Mouse (Mus musculus) thymus, postnatal 36 days (tissue): ENCODE measurements around the gene Grm3.

ENCODE experiments used
- DNase-seq, 2 experiments: peaks; one replicate each; pipeline ENCODE4 v3.0.0; 2022; ENCODE audit warnings: mixed read lengths in 2 of 2

Gene Grm3

DNA sequence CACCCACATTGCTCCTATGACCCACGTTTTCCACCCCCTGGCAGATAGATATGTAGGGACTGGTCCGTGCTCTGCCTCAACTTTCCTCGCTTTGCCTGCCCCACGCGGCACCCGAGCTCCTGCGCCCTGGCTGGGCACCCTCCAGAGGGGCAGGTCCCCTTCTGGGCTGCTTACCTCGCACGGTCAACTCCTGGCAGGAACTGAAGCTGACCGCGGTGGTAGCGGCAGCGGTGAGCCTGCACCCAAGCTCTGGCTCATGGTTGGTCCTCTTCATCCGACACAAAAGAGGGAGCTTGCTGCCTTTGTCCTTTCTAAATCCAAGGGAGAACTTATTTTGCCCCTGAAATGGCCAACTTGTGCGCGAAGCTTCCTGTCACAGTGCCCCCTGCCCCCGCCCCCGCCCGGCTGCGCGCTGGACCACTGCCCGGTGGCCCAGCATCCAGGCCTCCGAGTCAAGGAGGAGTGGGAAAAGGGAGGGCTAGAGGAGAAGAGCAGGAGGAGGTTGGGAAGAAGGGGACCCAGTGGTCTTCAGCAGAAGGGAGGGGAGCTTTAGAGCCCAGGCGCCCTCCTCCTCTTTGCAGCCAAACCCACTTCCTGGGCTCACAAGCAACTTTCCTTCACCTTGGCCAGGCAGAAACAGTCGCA lies at the start of gene Grm3:
TSS of gene Grm3 (minus strand) at position 215 of the 645 bp plus-strand sequence.
- DNase-seq: no peak

DNA sequence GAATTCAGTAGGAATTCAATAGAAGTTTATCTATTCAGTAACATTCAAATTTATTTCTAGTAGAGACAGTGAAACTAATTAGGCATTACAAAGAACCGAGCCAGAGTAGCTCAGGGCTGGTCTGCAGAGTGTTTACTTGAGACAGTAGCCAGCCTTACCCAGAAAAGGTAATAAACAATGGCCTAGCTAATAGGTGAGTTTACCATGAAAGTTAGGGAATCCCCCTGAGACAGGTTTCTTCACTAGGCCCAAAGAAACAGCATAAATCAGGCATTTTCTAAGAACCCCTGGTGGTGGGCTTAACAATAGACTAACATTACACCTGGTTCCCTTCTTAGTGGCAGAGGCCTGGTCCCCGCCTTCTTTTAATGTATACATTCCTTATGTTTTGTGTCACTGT lies 30.8 kb upstream of the Grm3 start:
- DNase-seq: no peak

DNA sequence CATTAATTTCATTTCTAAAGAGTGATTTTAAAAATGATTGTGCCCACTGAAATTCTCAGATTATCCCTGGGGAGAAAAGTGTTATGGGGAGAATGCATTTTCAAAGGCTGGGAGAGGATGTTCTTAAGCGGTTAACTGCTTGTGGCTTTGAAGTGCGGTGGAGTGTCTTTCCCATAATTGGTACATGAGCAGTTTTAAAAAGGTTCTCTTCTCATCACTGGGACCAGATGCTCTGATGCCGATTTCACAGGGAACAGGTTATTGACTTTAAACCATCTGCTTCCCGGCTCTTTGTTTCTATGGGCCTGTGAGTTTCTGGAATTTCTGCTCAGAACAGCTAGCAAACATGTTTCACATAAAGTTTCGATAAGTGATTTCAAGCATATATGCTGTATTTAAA lies 23.2 kb upstream of the Grm3 start:
- DNase-seq: no peak

DNA sequence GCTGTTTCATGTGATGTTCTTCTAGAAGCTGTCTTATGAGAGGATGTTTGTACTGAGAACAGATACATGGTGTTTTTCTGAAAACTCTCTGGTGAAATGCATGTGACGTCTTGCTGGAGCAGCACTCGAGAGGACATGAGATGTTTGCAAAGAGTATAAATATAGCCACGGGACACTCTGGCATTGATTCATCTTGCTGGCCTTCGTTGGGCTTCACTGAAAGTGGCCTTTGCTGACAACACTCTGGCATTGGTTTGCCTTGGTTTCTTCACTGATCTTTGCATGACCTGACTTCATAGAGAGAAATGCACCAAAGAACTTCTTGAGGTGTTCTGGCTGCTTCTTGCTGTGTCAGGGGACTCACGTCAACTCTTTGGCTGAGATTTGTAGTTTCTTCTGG lies 19.1 kb upstream of the Grm3 start:
- no peak for DNase-seq

DNA sequence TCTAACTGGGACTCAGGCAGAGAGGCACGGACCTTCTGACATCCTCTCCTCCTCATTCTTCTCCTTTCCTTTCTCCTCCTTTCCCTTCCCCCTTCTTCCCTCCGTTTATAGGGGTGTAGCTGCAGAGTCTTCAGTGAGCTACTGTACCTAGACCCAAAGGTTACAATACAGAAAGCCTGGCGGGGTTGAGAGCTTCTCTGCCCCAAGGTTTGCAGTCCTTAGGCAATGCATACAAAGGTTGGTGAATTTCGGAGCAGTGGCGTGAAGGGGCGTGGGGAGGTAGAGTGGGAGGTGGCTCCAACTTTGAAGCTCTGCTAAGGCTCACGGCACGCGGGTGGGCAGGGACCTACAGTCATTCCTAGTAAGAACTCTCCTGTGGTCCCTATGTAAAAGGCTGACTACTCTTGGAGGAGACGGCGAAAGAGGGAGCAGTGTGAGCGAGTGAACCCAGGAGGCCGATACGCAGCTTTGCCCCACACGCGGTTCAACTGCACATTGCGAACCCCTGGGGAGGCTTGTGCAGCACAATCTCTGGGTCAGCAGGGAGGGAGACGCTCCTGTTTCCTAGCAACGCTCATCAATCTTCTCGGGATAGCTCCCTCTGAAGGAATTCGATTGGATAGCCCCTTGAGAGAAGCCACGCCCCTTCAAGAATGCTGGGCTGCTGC lies 765 bp upstream of the Grm3 start:
- no peak for DNase-seq

DNA sequence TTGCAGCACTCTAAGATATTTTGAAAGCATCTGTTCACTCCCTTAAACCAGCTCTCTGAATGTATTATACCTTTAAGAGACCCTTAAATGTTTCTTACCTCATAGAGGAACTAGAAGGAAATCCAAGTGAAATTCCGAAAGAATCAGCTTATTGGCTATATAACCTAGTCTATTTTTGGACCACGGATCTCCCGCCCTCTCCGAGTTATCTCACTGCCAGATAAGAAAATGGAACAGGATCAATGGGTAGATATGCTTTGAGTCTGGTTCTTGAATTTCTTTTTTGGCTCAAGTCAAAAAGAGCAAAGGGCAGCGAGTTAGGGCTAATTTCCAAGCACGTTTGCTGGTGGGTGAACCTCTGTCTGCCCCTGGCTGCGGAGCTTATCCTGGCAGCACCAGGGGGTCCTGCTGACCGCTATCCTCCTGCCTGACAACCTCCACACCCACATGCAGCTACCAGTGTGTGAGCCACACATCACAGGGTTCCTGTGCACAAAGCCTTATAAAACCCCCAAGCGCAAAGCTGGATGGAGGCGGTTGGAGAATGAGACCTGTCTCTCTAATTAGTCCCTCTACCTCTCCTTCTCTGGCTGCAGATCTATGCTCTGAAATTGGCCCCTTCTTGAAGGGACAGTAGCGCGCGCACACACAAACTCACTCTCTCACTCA lies 549 bp downstream of the Grm3 start:
- no peak for DNase-seq

DNA sequence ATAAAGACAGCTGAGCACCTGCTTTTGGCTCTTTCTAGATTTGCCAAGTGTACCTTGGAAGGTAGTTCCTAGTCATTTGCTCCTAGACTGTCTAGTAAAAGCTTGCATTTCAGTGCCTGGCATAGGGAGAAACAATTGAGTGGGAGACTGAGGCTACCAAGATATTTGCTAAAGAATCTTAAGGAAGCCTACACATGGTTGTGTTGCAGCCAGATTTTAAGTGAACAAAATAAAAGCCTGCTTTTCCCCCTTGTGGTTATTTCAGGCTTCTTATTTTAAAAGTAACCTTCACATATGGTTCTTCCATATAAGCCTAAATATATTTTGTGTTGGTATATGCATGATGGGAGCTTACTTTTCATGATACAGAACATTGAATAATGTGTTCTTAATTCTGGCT lies 3.8 kb downstream of the Grm3 start:
- no peak for DNase-seq

DNA sequence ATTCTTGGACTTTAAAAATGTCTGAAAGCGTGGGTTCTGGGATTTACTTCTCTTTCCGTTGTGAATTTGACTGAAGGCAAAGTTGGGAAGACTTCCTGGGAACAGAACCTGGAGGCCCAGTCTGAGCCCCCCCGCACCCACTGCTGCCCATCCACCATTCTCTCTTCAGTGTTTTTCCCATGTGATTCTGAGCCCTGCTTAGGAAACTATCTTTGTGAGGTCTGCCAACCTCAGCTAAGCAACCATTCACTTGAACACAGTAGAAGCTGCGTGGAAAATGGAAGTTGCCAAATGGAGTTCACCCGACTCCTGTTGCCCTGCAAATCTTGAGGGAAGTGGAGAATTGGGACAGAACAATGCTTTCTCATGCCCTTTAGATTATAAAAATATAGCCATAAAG lies 8.7 kb downstream of the Grm3 start:
- no peak for DNase-seq

DNA sequence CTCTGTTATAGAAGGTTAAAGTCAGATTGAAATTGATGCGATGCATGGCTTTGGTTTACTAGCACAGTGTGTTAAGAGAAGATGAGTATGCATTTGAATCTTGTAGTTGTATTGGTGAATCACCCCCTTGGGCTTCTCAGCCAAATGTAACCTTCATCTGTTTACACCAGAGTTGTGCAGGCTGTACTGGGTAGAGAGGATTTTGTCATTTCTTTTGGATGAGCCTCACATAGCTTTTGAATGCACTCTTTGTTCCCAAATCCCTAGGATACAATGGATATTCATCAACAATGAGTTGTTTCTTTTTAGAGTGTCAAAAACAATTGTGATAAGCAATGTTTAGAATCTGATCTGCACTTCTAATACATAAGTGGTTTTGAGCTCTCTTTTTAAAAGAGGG lies 17.9 kb downstream of the Grm3 start:
- DNase-seq: no peak

DNA sequence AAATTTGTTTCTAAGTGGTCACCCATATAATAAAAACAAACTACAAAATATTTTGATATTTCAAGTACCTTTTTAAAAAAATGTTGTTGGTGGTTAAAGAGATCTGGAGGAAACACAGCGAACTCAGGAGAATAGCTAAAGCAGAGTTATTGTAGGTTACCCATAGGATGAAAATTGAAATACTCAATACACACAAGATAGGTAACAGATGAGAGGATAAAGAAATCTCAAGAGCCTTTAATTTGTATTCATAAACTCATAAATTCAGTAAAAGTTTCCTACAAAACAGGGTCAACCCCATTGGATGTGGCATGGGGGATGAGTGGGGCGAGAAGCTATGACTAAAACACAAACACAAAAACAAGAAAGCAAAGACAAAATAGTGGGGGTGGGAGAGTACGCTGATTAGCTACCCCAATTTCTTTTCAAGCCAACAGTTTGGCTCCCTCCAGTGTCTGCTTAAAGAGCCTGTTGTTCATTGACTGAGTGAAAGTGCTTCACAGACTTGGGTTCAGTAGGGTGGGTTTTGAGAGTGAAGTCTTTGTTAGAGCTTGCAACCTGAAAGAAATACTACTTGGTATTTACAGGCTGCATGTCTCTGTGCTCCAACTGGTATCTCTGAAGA lies 21.5 kb downstream of the Grm3 start:
- no peak for DNase-seq

DNA sequence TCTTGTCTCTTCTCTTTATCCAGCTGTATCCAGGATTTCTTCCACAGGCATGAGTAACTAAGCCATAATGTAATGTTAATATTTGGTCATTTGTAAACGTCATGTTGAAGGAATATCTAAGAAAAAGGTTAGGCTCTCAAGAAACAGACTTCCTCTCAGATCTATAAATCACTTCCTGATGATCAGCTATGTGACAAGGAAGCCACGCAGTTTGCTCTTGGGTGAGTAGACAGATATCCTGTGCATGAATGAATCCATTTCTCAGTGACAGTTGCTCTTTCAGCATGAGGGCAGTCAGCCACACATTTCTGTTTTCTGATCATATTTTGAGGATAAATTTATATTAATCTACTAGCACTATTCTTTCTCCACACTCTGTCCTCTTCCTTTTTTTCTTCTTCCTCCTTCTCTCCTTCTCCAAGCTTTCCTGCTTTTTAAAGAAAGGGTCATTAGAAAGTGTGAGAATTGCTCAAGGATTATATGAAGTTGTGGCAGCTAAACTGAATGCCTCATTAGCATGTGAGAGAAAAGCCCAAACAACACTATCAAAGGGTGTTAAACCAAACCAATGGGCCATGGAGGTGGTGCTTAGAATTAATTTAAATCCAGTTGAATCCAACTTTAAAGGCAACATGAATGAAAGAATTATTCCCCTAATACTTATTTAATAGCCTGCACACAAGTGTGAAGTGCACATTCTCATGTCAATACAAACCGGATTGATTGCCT lies 22.1 kb downstream of the Grm3 start:
- no peak for DNase-seq

DNA sequence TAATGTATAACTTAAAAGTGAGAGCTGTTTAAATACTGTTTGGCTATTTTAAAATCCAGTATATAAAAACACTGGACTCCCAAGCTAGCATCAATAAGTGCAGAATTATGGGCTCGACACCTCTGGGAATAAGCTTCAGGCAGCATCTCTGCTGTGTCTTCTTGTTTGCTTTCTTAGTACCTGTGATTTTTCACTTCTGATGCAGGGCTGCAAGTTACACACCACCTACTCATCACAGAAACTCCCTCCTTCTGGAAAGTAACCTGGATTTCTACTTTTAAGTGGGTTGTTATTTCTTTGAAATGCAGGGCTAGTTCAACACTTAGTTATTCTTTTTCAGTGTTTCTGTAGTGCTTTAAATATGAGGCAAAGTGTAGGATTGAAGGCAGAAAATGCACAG lies 32.6 kb downstream of the Grm3 start:
- DNase-seq: no peak

DNA sequence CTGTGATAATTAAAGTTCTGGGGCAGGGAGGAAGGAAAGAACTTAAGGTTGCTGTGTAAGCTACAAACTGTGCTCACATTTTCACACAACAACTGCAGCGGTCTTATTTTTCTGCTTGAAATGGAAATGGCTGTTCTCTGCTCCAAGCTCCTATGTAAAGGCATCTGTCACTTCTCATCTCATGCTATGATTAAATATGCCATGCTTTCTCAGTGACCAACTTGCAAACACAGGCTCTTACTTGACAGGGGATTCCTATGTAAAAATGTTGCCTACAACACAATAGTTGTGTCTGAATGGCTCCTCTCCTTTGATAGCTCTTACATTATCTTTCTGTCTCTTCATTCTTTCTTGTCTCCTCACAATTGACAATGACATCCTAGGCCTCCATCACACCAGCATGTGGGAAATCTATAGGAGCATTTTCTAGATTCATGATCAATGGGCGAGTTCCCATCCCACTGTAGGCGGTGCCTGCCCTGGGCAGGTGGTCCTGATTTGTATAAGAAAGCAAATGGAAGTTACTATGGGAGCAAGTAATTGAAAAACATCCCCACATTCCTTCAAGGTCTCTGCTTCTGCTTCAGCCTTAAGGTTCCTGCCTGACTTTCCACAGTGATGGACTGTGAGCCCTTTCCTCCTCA lies 34.2 kb downstream of the Grm3 start:
- no peak for DNase-seq

DNA sequence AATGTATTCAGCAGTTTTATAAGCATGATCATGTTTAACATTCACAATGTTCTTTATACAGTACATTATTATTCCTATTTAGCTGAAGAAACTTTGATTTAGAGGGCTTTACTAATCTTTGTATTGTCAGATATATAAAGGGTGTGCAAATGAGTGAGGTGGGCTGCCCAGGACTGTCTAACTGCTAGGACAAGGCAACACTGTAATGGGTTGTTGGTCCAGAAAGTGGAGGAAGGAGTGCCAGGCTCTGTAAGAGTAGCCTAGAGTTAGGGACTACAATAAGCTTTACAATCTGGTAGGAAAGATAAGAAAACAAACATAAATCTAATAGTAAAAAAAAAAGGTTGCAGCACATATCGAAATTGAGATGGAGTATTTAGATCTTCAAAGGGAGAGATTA lies 34.8 kb downstream of the Grm3 start:
- DNase-seq: no peak

DNA sequence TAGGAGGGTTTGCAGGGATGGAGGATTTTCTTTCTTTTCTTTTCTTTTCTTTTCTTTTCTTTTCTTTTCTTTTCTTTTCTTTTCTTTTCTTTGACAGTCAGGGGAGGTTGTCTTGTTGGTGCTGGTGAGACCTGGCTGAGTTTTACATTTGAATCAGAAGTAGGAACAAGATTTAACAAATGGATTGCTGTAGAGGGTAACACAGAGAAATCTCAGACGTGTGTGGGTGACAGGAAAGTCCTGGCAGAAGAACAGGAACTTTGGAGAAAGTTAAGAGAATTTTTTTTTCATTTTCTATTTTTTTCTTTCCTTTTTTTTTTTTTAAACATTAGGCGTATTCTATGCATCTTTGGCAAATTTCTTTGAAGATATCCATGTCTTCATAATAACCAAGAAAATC lies 41.8 kb downstream of the Grm3 start:
- no peak for DNase-seq

DNA sequence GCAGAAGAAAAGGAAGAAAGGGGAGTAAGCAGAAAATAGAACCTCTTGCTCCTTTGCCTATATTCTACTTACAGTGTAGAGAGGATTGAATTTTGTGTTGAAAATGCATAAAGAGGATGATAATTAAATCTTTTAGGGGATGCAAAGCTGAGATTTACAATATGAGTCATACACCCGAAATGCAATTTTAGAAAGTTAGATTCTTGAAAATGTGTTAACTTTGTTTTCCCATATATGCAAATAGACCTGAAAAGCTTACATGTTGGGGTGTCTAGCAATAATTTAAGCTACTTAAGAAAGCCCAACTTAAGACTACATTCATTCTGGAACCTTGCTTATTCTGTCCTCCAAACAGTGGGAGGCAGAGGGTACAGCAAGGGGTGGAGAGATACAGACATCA lies 56.0 kb downstream of the Grm3 start:
- no peak for DNase-seq

DNA sequence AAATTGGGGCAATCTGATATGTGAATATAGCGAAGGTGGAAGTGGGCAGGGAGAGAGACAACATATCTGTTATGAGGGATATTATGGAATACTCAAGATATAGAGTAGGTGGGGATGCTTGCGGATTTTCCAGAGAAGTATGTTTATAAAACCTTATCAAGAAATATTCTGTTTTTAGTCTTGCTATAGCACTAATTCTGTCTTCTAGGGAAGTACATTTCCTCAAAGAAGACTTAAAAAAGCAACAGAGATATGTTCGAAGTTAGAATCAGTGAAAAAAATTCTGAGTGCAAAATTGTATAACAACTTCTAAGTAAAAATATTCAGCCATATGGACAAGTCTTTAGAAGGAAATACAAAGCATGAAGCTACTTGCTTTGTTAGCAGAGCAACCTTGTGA lies 61.6 kb downstream of the Grm3 start:
- no peak for DNase-seq

DNA sequence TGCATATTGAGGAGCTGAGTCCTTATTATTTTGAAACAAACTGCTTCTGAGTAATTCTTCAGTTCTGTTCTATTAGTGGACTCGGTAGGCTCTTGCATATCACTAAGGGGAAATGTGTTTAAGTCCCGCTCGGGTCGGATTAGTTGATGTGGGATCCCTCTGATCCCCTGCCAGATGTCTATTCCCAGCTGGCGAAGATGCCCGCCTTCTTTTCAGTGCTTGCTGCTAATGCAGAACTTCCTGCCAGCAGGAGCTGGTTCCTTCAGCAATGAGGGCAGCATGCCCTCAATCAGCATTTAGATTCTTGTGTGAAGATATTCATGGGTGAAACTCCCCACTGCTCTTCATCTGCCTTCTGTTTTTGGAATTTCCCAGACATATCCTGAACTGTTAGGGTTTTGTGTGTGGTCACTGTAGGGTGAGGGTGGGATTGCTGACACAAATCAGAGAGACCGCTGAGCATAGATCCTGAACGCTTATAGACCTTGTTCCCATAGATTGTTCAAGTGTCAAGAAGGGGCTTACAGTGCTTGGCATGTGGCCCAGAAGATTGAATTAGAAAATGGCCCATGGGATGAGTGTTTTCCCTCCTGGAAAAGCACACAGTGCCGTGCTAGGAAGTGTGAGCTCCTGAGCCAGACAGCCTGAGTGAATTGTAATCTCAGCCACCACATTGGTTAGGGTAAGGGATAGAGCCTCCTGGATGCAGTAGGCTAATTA lies 62.9 kb downstream of the Grm3 start:
- no peak for DNase-seq

DNA sequence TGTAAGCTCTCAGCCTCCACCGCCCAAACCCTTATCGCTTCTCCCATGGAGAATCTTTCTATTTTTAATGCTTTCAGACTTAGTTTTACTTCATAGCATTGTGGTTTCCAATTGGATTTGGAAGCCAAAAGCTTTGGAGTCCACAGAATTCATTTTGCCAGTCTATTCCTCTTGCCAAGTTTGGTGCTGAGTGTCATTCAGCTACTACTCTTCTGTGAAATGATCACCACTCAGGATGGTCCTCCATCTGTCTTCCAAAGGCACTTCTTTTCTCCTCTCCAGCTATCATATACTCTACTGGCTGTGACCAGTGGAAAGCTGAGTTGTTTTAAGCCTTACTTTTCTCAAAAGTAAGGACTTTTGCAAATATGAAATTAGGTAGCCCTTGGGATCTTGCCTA lies 86.4 kb downstream of the Grm3 start:
- DNase-seq: no peak

DNA sequence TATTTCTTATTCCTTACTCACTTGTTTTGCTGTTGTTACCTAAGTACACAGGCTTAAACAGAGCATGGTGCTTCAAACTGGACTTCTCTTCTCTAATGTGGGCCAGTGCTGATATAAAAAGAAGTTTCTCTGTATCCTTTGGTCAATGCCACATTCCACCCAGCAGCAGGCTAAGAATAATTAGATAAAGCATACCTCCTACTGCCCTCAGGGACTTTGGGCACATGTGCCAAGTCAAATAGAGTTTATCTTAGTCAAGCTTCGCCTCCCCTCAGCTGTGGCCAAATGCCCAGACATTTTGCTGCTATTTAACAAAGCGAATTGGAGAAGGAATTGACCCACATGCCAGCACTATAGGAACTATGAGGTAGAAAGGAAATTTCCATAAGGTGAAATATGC lies 97.8 kb downstream of the Grm3 start:
- DNase-seq: no peak

DNA sequence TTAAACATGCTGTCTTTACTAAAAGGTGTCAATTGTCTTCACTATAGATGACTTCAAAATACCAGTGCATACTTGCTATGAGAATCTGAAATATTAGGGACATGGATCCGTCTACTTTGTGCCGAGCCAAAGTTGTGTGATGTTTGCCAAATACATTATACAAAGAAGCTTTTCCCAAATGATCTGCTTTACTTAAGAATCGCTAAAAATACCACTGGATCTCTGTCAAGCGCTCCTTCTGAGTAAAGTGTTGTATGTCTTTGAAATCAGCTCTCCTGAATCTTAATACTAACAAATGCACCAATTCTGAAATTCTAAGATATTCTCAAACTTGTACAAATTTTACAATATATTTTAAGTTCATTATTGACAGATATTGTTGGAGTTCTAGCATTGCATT lies 100.6 kb downstream of the Grm3 start:
- DNase-seq: no peak

DNA sequence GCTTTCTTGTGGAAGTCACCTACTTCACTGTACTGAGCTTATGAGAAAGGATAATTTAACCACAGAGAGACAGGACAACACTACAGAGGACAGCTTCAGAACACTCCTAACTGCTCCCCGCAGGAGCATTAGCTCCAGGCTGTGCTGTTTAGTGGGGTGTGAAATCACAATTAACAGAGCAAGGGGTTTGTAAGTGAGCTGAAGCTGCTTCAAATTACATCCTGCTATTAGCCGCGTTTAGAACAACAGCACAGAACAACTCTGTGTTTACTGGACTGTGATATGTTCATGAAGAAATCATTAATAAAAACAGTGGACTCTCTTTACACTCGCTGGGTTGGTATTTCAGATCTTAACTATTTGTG lies 101.9 kb downstream of the Grm3 start:
- DNase-seq: no peak
